Mouse (Mus musculus) ovary, adult 18-20 months (tissue): ENCODE results near the gene Mylk3.

Experiments
- DNase-seq: peaks from one replicate; pipeline ENCODE4 v3.0.0; 2022; ENCODE audit warnings: low spot score, mixed read lengths

The Mylk3 gene

DNA sequence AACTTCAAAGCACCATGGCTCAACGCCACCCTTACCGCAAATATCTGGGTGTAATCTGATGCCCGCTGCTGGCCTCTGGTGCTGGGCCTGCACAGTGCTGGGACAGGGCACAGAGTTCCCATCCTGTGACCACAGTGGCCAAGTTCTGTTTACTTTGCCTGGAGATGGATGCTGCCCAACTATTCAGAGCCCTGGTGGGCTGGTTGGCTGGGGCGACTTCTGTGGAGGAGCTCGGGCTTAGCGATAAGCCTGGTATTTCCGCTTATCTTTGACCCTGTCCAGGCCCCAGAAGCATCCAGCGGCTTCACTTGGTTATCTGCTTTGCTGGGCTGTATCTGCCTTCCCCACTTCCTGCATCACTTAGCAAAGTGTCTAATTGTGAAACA lies 5.3 kb downstream of the Mylk3 start:
- DNase-seq: peak; percentile 70

DNA sequence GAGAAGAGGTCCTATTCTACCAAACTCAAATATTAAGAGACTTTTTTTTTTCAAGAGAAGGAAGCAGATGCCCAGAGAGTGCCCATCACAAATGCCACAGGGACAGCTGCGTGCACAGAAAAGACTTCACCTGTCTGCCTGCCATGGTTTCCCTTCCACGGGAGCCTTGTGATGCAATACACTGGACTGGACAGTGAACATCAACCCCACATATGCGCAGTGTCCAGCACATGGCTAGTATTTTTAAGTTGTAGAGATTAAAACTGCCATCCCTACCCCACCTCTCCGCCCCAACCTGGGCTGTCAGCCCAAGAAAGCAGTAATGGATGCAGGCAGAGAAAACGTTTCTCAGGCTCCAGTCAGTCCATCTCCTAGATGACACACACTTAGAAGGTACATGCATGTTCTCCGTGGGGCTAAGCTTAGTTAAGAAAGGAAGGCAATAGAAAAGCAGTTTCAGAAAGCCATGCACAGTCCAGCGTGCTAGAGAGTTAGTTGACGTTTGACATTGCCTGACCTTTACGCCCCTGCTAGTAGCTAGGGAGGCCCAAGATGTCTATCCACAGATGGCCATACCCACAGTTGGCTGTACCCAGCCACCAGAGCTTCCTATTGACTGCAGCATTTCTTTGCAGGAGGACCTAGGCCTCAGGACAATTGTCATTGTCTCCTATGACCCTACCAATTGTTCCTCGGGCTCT lies 5.9 kb downstream of the Mylk3 start:
- DNase-seq: no peak

DNA sequence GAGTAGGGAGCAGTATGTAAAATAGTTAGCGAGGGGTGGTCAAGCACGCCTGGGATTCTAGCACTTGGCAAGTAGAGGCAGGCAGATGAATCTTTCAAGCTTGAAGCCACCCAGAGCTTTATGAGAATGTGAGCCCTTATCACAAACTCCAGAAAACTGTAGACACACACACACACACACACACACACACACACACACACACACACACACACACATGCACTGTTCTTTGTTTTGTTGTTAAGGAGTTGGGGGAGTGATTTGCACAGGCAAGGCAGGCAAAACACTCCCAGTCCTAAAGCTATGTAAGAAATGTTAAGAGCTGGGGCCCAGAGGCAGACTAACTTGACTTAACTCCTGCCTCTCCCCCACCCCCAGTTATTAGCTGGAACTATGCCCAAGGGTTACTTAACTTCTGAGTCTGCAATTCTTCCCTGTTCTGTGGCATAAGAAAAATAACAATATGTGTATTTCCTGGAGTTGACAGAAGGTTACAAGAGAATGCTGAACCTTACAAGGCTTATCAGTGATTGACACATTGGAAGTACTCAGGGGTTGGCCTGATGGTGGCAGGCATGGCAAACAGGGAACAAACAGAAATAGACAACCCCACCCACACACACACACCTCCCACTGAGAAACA lies 6.9 kb downstream of the Mylk3 start:
- peak; percentile 45 for DNase-seq

DNA sequence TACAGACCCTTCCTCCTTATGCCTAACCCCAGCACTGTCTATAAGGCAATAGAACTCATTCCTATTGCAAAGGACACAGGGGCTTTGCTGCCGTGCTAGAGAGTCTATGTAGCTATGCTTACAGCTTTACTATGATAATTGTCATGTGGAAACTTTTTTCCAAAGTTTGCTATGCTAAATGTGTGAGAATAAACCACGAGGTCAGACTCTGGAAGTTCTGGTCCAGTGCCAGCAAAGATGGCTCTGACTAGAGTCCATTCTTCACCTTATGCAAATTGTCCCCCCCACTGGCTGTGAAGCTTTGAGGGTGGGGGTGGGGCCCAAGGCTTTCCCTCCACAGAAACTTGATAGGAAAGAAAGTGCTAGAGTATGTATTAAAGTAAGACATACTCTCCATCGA lies 9.6 kb downstream of the Mylk3 start:
- DNase-seq: no peak

GRCm38 (mm10) chr8:85374286-85374685 lies 11.9 kb downstream of the Mylk3 start:
- DNase-seq: no peak

- DNase-seq: no peak
These were observed 12.6 kb downstream of the Mylk3 start for GRCm38 (mm10) chr8:85373435-85374039.

GRCm38 (mm10) chr8:85372465-85372839 lies 13.7 kb downstream of the Mylk3 start:
- no peak for DNase-seq

DNA sequence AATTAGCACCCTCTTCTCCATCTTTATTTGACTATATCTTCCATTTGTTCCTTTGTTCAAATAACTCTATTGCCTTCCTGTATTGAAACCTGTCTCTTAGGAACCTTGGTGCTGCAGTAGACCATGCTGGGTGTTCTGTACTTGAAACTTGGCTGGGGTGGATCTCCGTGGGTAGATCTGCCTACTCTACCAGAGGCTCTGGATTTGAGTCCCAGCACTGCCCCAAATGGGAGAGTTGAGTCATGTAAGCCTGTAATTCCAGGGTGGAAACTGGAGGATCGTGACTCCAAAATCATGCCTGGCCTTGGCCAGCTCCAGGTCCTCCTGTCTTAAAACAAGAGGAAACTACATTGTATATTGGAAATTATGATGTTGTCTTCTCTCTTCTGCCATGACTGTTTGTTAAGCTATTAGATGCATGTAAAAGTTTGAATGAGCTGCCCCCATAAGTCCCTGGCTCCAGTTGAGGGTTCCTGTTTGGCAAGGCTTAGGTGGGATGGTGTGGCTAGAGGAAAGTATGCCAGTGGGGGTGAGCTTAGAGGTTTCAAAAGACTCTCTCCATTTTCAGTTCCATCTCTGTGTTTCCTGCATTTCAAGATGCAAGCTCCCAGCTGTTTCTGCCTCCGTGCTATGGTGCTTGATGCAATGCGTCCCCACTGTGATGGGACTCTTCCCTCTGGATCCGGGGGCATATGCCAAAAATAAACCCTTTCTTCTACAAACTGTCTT lies 14.2 kb downstream of the Mylk3 start:
- DNase-seq: no peak

DNA sequence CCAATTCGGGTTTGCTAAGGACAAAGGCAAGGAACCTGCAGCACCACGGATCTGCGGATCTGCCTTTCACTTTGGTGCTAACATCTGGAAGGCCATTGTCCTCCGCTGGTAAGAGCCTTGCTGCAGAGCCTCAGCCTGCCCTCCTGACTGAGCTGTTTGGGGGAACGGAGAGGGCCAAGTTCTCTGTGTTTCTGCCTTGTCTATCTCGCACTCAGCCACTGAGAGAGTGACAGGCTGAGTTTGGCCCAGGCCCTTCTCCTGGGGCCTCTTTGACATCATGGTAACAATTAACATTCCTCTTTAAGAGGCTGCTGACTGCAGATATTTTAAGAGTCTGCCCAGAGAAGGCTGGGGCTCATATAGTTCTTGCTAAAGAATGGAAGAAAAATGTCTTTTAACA lies 21.0 kb downstream of the Mylk3 start:
- DNase-seq: no peak

DNA sequence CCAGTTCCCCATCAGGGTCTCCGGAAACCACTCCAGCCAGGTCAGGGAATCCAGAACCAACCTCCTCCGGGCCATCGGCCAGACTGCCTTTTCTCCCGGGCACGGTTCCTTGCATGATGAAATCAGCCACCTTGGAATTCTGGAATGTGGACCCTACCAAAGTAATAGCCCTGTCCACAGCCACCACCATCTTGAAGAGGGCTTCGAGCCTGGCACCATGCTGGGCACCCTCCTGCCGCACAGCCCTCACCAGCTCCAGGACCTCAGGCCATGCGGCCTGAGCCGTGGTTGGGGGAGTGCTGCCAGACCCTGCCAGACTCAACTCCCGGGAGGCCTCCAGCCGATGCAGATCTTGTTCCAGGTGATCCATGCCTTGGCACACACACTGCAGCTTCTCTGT lies 21.5 kb downstream of the Mylk3 start:
- DNase-seq: no peak

- no peak for DNase-seq
These were observed 22.7 kb downstream of the Mylk3 start for GRCm38 (mm10) chr8:85363406-85363805.

DNA sequence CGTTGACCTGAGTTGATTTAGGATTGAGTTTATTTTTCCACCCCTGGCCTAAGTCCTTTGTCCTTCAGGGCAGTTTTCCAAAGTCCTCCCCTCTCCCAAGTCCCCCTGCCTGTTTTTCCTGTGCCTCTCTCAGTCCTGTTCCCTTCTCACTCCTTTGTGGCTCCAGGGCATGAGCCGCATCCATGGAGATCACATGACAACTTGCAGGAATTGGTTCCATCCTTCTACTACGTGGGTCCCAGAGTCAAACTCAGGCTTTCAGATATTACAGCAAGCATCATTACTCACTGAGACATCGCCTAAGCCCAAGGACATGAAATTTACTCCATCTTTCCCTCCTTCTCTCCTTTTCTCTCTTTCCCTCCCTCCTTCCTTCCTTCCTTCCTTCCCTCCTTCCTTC lies 23.9 kb downstream of the Mylk3 start:
- no peak for DNase-seq

GRCm38 (mm10) chr8:85353287-85353686 lies 32.9 kb downstream of the Mylk3 start:
- DNase-seq: no peak

DNA sequence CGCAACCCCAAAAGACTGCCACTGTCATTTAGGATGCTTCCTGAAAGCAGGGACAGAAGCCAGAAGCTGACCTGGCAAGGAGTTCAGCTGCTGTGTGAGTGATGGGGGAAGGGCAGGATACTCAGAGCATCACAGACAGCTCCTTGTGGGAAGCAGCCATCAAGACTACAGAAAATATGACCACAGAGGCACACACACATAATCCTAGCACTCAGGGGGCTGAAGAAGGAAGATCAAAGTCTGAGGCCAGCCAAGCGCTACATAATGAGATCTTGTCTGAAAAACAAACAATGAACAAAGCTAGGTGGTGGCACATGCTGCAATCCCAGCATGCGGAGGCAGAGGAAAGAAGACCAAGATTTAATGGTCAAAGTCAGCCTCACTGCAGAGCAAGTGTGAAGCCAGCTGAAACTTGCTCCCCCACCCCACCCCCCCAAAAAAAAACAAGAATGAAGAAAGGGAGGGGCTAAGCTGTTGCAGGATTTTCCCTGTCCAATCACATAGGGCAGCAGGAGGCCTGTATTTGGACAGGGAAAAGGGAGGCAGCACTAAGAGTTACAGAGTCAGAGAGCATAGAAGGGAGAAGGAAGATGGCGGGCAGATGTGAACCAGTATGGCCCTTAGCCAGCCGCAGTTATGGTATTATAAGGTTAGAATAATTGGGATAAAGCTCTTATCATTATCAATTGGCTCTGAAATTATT lies 46.1 kb downstream of the Mylk3 start:
- DNase-seq: no peak

- DNase-seq: no peak
These were observed 48.5 kb downstream of the Mylk3 start for GRCm38 (mm10) chr8:85337681-85338080.

DNA sequence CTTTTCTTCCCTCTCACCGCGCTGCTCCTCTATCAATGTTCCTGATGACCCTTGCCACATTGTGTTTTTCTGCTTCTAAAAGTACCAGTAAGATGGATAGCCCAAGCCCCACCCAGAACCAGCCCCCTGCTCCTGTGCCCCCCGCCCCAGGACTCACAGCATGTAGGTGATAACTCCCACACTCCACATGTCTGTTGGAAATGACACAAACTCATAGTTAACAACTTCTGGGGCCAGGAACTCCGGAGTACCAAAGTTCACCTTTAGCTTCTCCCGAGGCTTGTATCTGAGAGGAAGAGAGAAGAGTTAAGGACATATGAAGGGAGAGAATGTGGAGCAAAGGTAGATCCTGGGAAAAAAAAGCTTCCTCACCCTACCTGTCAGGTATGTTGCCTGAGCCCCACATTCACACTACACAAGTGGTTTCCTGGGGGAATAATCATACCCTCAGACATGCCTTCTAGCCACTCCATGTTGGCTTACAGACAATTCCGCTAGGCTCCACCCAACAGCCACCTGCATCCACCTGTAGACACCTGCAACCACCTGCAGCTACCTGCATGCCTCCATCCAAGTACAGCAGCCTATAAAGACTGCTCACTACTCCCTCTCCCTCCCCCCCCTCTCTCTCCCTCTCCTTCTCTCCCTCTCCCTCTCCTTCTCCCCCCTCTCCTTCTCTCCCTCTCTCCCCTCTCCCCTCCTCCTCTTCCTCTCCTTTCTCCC lies 49.8 kb downstream of the Mylk3 start:
- DNase-seq: no peak

DNA sequence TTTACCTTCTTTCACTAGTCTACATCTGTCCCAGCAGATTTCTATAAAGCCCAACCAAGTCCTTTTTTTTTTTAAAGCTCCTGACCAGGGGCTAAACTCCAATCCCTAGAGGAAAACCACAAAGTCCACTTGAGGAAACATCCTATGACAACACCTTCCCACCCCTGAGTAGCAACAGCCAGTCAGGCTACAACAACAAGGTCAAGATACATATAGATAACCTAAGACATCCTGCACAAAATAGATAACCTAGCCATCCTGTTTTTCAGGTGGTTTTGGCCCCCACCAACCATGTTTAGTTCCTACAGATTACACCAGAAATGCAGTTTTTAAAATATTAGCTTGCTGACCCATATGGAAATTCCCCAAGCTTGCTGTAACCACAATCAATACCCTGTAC lies 51.0 kb downstream of the Mylk3 start:
- no peak for DNase-seq

DNA sequence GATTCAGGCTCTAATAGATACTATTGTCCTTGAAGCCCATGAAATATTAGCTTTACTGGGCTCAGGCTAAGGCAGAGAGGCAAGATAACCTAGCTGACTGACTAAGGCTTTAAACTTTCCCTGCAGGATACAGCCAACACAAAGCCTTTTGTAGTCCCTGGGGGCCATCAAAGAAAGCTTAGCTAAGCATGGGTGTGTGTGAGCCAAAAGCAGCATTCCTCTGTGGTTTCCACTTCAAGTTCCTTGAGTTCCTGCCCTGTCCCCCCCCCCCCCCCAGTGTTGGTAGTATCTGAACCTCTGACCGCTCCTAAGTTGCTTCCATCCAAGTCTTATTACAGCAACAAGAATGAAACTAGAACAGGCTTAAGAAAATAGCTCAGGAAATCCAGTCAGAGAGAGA lies 56.6 kb downstream of the Mylk3 start:
- DNase-seq: no peak

- no peak for DNase-seq
These were observed 59.1 kb downstream of the Mylk3 start for GRCm38 (mm10) chr8:85327036-85327435.

DNA sequence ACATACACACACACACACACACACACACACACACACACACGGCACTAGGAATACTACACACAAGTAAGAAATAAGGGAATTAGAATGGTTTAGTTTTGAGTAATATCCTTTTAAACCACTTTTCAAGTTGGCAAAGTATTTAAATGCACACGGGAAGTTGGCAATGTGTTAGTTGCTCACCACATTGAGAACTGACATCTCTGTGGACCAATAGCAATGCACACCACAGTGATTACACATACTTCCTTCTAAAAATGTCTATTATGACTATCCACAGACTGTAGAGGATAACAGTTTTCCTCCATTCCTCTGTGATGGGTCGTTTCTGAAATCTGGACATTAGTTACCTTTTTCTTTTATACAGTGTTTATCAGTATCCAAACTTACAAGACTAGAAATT lies 63.1 kb downstream of the Mylk3 start:
- DNase-seq: no peak

DNA sequence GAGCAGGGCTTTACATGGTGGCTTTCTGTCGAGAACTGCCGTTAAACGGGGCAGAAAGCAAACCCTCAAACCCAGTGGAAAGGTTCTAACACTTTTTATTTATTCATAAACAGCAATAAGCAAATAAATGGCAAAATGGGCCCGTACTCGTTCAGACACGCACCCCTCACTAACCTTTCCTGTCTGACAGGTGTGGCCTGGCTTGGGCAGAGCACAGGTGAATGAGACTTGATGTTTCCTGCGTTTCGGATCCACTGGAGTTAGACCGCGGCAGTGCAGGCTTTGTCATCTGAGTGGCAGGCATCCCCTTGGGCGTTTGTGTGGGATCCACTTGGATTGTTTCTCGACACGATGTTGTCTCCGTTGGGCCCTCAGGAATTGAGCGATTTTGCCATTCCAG lies 64.2 kb downstream of the Mylk3 start:
- no peak for DNase-seq

- no peak for DNase-seq
These were observed 67.6 kb downstream of the Mylk3 start for GRCm38 (mm10) chr8:85318534-85318933.
